Mouse (Mus musculus): ENCODE measurements around the gene Thada.
"Not testable (repeated sequence)": the region's sequence is repeated elsewhere in the genome, so short reads cannot be mapped to it uniquely, and the experiment has no call there.

Gene Thada

DNA sequence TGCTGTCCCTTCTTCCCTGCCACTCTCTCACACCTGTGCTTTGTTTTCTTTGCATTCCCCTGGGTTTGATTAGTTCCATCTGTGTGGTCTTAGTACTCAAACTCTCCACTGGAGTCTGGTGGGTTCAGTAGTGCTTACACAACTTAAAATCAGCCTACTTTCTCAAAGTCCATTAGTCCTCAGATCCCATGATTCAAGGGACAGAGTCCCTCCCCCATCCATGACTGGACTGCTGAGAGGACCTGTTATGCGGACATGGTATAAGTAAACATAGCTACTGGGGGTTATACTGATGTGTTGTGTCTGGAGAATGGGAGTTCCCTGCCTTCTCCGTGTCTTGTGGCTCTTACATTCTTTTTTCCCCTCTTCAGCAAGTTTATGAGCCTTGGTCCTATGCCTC is 237.8 kb downstream of the Thada start:
- DNase-seq (ENCODE audit: low read depth in 2 of 2, low spot score in 2 of 2), result no peak

DNA sequence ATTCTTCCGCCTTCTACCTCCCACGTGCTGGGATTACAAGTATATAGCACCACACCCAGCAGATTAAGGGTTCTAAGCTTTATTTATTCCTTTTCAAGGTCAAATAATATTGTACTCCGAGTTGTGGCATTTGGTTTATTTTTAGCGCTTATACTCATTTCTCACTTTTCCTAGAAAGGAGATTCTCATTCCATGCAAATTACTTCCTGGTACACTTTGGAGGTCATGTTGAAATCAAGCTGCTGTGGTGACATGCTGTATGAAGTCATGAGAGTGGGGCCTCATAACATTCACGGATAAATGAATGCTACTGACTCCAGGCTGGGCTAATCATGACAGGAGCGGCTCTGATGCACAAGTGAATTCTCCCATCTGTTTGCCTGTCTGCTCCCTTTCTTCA is 239.3 kb downstream of the Thada start:
- no peak for DNase-seq (ENCODE audit: low read depth in 2 of 2, low spot score in 2 of 2)

DNA sequence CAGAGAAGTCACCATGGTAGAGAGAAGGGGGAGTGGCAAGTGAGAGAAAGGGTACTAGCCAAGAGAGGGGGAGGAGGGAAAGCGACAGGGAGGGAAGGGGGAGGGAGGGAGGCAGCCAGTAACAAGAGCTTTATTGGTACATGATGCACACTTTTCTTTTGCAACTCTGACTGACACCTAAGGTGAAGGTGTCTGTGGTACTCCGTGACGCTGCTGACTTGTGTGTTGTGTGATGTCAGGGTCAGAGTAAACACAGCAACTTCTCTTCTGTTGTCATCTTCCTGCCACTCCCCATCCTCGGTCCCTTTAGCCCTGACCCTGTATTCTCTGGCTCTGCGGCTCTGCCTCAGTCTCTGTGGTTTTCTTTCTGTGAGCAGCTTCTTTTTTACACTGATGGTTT is 239.8 kb downstream of the Thada start:
- DNase-seq (ENCODE audit: low read depth in 2 of 2, low spot score in 2 of 2), result peak; percentile 8 to 13

DNA sequence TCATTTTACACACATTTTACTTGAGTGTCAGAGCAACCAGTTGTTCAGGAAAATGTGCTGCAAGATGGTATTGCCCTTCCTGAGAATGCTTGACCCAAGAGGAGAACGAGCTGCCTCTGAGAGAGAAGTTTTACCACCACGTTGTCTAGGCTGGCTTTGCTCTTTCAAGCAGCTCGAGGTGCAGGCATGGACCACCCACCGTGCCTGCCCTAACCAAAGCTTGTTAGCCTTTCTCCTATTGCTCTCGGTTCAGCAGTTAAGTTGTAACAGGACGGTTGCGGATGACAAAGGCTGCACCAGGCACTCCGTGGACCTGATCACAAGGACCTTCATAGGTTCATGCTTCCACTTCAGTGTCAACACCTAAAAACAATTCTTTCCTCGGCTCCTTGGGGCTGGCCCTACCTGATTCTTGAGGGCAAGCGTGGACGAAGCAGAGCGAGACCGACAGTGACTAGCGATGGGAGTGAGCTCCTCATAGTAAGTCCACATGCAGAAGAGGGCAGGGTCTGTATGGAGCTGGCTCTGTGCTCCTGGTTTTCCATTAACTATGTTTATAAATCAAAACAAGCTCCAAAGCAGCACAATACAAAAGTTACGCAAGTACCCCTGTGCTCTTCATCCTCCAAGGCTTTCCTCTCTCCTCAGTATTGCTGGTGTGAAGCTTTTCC is 241.7 kb downstream of the Thada start:
- no peak for DNase-seq (ENCODE audit: low read depth in 2 of 2, low spot score in 2 of 2)

DNA sequence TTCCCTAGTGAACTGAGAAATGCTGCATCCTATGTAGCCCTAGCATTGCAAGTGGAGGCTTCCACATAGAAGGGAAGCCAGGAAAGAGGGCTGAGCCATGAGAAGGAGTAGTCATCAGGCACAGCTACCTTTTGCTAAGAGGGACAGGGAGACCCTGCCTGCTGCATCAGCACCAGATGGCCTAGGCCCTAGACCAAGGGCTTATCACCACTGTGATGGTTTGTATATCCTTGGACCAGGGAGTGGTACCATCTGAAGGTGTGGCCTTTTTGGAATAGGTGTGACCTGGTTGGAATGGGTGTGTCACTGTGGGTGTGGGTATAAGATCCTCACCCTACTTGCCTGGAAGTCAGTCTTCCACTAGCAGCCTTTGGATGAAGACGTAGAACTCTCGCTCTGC is 247.2 kb downstream of the Thada start:
- DNase-seq (ENCODE audit: low read depth in 2 of 2, low spot score in 2 of 2), result not testable (repeated sequence)

DNA sequence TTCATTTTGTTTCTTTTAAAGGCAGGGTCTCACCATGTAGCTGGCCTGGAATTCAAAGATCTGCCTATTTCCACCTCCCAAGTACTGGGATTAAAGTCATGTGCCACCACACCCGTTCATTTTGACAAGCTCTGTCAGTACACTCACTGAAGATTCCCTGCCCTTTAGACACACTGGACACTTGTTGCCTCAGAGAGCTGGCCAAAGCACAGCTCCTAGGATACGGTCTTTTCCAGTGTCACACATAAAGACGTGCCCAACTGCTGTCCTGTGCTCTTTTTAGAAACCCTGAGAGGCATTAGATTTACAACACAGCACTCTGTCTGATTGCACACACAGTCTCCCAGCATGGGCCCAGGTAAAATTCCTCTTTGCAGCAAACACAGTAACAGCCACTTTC is 248.3 kb downstream of the Thada start:
- no peak for DNase-seq (ENCODE audit: low read depth in 2 of 2, low spot score in 2 of 2)

DNA sequence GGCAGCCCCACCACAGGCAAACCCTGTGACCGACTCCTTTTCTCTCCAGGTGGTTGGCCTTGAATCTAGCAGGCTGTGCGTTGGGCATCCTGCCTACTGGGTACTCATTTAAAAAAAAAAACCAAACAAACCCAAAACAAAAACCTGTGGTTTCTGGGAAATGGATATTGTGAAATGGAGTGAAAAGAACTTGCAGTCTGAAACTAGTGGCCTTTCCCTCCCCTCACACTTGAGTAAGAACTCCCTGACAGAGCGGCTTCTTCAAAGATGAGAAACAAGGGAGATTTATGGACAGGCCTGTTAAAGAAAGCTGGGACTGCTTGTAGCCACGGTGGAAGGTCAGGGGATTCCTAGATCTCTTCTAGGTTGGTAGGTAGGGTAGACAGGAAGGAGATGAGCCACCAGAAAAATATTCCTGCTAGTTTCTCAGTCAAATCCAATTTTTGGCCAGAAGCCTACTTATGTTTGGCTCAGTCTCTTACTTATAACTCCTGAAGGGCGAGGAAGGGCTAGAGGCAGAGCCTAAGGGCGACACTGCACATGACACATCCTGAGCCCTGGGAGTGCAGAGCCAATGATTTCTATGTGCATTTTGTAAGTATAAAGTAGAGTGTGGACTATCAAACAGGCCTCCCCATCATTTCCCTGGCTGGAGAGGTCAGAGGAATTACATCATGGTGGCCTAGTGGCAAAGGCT is 250.6 kb downstream of the Thada start:
- DNase-seq (ENCODE audit: low read depth in 2 of 2, low spot score in 2 of 2), result no peak

DNA sequence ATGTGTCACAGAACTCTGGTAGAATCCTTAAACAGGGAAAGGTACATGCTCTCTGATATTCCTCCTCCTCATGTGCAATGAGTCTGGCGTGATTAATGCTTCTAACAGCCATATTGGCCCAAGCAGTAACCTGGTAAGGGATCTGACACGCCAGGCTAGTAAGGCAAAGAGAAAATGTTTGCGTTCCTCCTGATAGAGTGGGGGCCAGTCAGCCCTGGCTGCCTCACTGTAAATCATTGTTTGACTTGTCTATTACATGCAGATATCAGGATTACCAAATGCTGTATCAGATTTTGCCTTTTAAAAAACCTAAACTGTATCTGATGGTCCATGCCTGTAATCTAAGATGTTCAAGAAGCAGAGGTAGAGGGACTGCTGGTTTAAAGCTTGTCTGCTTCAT is 252.5 kb downstream of the Thada start:
- DNase-seq (ENCODE audit: low read depth in 2 of 2, low spot score in 2 of 2), result no peak

DNA sequence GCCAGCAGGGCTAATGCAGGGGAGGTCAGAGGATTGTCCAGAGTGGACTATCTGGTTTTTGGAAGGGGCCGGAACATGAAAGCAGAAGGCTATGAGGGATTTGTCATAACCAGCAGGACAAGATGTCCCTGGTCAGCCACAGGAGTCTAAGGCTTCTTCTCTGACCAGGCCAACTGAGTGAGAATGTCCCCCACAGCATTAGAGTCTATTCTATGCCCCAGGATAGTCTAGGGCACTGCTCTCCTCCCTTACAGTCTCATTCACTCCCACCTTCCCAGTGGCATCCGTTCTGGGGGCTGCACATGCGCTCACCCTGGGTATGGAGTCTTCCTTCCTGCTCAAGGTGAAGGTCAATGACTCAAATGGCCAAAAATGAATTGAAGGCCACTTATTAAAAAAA is 258.4 kb downstream of the Thada start:
- no peak for DNase-seq (ENCODE audit: low read depth in 2 of 2, low spot score in 2 of 2)

DNA sequence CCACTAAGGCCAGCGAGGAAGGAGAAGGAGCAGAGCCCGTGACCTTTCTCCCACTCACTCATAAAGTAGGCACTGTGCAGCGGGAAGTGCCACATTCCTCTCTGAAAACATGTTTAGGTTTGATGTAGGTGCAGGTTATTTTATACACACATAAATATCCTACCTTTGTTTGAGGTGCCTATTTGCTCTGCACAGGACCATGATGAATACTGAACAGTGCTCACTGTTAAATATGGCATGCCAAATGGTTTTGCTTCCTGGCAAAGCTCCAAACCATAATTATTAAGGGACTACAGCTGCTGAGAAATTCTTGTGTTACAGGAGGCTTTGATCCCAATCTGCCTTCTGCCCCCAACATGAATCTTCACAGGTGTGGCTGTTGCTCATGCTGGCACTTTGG is 259.8 kb downstream of the Thada start:
- no peak for DNase-seq (ENCODE audit: low read depth in 2 of 2, low spot score in 2 of 2)

DNA sequence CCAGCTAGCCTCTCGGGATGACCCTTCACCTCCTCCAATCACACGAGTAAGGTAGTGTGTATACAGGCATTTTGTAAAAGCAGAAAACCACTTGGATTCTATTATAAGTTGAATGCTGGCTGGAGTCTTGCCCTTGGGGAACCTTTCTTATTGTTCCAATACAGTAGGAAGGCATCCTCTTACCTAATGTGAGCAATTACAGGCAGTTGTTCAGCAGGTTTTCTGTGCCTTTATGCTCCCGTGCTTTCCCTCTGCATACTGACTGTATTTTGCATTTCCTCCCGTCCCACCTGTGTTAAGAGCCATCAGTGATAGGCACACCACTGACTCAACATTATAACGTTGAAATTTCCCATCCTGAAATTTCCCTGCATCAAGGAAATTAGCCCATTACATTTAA is 261.0 kb downstream of the Thada start:
- no peak for DNase-seq (ENCODE audit: low read depth in 2 of 2, low spot score in 2 of 2)

DNA sequence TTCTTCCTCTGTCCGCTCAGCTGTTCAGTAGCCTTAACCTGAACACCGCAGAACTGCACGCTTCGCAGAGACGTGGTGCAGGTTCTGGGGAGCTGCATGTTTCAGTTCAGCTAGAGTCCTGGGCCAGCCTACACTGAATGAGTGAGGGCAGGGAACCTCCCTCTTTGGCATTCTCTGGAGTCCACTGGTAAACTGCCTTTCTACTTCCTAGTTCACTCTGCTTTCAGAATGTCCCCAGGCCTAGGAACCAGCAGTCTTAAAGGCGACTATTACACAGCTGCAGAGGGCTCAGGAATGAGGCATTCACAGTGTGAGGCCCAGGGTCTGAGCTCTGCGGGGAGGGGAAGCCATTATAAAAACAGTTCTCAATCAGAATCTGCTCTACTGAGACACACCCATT is 262.7 kb downstream of the Thada start:
- no peak for DNase-seq (ENCODE audit: low read depth in 2 of 2, low spot score in 2 of 2)

DNA sequence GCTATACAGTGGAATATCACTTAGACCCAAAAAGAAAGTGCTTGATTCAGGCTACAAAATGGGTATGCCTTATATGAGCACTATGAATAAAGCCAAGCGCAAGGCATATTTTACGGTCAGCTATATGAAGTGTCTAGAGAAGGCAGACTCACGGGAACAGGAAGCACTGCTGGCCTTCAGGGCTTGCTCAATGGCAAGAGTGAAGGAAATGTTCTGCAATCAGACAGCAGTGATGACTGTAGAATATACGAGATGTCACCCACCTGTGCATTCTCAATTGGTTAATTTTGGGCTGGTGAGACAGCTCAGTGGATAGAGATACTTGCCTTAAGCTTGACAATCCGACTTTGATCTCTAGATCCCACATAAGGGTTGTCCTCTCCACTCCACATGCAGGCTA is 264.8 kb downstream of the Thada start:
- no peak for DNase-seq (ENCODE audit: low read depth in 2 of 2, low spot score in 2 of 2)

DNA sequence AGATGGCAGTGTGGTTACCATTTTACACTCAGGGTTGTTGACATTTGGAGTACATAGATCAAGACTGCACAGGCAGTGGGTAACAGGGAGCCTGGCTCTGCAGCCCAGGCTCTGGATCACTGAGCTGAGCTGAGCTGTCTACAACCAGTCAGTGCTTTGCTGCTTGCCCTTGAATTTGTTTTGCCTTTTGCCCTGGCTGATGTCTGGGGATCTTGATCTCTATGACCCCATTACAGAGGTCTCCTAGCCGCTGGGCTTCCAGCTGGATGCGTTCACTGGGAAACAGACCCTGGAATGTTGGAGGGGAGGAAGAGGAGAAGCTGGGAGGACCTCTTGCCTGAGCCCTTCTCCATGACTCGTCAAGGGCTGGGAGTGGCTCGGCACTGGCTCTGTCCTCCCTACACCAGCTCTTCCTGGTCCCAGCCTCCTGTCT is 268.1 kb downstream of the Thada start:
- DNase-seq (ENCODE audit: low read depth in 2 of 2, low spot score in 2 of 2), result no peak

DNA sequence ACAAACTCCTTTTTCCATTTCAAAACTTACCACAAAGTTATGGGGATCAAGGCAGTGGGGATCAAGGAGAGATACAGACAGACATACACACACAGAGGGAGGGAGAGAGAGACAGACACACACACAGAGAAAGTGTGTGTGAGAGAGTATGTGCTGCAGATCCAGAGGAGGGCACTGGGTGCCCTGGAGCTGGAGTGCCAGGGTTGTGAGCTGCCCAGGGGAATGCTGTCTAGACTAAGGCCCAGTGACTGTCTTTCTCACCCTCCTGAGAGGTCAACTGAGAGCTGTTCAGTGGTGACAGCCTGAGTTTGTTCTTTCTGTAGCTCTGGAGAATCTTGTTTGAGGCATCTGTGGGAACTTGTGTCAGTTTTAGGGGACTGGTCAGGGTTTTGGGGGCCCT is 269.7 kb downstream of the Thada start:
- DNase-seq (ENCODE audit: low read depth in 2 of 2, low spot score in 2 of 2), result no peak

DNA sequence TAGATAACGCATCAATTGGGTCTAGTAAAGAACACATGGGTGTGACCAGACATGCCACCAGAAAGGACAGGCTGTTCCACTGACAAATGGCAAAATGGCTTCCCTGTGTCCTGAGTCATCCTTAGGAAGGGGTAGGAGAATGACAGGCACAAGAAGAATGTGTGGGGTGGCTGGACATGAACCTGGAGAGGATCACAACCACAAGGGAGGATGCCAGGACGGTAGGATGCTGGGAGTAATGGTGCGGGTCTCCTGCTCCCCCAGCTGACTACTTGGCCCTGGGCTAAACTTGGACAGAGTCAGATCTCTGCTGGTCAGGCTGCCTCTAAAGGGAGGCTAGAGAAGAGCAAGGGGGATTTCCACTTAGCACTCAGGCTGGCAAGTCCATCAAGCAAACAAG is 270.2 kb downstream of the Thada start:
- no peak for DNase-seq (ENCODE audit: low read depth in 2 of 2, low spot score in 2 of 2)

DNA sequence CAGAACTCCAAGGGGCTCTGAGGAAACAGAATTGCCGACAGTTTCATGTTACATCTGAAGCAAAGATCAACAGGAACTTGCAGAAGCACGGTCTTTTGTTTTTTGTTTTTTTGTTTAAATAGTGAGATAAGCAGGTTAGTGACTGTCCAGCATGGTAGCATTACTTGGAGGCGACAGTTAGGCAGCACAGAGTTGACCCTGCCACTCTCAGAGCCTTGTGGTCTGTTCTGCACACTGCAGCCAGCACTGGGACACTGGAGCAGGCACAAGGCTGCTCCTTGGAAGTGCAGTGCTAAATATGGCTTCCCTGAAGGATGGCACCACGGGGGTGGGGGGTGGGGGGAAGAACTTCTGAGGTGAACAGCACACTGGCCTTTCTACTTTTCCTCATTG is 271.0 kb downstream of the Thada start:
- DNase-seq (ENCODE audit: low read depth in 2 of 2, low spot score in 2 of 2), result no peak

DNA sequence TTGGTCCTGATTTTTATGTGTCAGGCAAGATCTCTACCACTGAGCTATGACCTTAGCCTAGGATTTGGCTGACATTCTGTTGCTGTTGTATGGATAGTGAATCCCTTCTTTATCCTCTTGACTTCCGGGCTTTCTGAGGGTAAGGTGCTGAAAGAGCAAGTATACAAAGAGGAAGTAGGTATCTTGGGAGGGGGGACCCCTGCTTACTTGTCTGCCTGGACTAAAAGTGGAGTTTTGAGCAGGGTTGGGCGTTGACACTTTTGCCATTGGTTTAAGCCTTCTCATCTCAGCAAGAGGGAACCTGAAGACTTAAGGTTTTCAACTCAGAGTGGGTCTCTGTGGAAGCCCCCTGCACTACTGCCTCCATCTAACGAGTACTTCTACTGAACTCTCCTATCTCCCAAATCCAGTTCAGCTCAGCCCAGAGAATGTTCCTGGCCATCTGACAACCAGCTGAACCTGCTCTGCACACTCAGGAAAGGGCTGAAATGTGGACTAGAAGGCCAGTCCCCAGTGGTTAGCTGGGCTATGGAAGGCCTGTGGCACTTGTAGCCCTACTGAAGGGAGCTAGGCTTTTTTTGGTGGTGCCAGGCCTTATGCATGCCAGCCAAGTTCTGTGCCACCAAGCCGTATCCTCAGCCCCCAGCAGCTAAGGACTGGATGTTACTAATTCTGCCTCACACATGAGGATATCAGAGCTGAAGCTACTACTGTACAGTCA is 271.6 kb downstream of the Thada start:
- no peak for DNase-seq (ENCODE audit: low read depth in 2 of 2, low spot score in 2 of 2)

DNA sequence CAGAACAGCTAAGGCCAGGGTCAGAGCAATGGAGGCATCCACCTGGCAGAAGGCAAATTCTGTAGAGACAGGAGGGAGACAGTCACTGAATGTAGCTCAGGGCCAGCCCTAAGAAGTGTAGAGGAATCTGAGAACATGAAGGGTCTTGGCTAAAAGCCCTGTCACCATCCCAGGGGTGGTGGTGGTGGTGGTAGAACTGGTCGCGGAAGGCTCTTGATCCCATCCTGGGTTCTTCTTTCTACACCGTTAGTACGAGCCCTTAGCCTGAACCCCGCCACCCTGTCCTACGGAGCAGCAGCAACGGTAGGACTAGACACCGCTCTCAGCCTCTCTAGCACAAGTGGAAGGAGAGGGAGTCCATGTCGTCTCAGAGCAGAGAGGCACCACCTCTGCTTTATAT is 272.6 kb downstream of the Thada start:
- no peak for DNase-seq (ENCODE audit: low read depth in 2 of 2, low spot score in 2 of 2)

DNA sequence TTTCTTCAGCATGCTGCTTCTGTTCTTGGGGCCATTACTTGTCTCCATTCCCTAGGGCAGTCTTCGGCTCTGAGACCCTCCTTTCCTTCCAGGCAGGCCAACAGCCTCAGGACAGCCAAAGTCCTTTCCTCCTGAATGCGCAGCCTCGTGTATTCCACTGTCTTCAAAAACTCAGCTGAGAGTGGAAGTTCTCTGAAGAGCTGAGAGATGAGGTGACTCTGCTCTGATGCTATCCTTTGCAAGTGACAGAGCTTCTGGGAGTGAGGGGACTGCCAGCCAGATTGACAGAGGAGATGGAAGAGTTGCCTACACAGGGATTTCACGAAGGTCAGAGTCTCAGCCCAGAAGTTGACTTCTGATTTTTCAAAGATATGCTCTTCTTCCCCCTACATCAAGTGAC is 274.1 kb downstream of the Thada start:
- no peak for DNase-seq (ENCODE audit: low read depth in 2 of 2, low spot score in 2 of 2)

DNA sequence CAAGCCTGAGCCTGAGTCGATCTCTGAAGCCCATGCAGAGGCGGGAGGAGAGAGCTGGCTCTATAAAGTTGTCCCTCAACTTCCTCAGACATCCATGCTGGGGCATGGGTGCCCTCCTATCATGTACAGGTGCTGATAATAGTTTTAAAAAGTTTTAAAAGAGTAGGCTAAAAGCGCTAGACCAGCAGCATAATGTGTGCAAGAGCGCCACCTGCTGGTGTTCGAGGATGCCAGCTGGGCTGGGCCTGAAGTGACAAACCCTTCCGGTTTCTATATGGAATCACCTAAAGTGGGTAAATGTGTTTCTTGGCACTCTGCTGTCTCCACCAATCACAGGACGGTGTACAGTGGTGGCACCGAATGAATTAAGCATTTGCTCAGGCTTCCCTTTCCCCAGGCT is 275.1 kb downstream of the Thada start:
- peak; percentile 84 to 90 for DNase-seq (ENCODE audit: low read depth in 2 of 2, low spot score in 2 of 2)

DNA sequence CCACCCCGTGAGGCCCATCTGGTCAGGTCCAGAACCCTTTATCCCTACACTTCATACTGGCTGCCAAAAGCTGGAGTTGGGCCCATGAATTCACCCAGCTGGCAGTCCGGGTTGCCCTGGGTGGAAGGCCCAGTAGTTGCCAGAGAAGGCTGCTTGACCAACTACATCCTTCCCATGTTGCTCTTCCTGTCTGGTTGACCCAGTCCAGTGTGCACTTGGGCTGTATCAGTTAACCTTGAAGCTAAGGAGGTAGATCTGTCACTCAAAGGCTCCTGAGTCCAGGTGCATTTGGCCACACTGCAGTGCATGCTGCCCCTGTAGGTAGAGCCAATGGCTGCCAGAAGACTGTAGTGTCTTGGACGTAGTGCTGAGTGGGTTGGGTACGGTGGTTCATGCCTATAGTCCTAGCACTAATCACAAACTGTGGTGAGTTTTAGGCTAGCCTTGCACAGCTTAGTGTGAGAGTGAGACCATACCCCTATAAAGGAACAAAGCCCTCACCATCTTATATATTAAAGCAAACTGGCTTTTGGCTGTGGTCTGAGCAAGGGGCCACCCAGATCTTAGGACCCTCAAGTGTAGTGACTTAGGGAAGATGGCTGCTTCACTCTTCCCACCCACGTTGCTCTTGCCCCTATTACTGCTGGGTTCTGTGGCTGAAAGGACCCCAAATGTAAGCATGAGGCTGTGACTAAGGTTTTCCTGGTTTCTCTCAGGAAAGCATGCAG is 276.7 kb downstream of the Thada start:
- DNase-seq (ENCODE audit: low read depth in 2 of 2, low spot score in 2 of 2), result no peak

Measured in CD8-positive naive resting alpha-beta T cell, adult 2 months (primary cell).